Mouse (Mus musculus) spleen, adult 2 months (tissue): ENCODE results near the gene Gm43517. TPM values are rescaled to one million over a fixed set of nuclear protein-coding genes. Genes with fewer than 3 reads are reported as not detected.

Experiments
- DNase-seq, 2 experiments: peaks; one replicate each; pipeline versions ENCODE4 v3.0.0 to v3.0.0-alpha.2; 2012 to 2021; ENCODE audit warnings: low spot score in 2 of 2, low read depth in 1 of 2
- H3K27ac ChIP-seq: fragments of 200-500 bp; 2 replicates; pipeline ENCODE4 v1.5.1; 2012; ENCODE audit warnings: low read length, inconsistent platforms; ENCODE audit not compliant: insufficient read depth
- H3K27me3 ChIP-seq: fragments of 200-500 bp; 2 replicates; pipeline ENCODE4 v1.6.1; 2012; ENCODE audit warnings: mild to moderate bottlenecking, moderate library complexity, low read length, inconsistent platforms; ENCODE audit not compliant: control insufficient read depth, insufficient read depth
- H3K36me3 ChIP-seq: fragments of 200-500 bp; 2 replicates; pipeline ENCODE4 v1.6.1; 2012; ENCODE audit warnings: mild to moderate bottlenecking, low read length, inconsistent platforms; ENCODE audit not compliant: control insufficient read depth, insufficient read depth
- H3K4me1 ChIP-seq: fragments of 200-500 bp; 2 replicates; pipeline ENCODE4 v1.6.1; 2011; ENCODE audit warnings: inconsistent platforms; ENCODE audit not compliant: control insufficient read depth, insufficient read depth, insufficient read length
- H3K4me3 ChIP-seq: fragments of 200-500 bp; 2 replicates; pipeline ENCODE4 v1.5.1; 2011; ENCODE audit warnings: mild to moderate bottlenecking, inconsistent platforms; ENCODE audit not compliant: insufficient read depth, insufficient read length; ENCODE audit errors: extremely low read depth
- CTCF ChIP-seq: fragments of 200-500 bp; IDR thresholded peaks from 2 replicates; pipeline ENCODE4 v1.5.1; 2011; ENCODE audit warnings: mild to moderate bottlenecking, inconsistent platforms; ENCODE audit not compliant: insufficient read depth, insufficient read length, insufficient replicate concordance; ENCODE audit errors: extremely low read depth
- POLR2A ChIP-seq: fragments of 200-500 bp; IDR thresholded peaks from 2 replicates; pipeline ENCODE4 v1.6.1; 2011; ENCODE audit warnings: low read depth, low read length, inconsistent platforms
- WGBS: fragments of 180-500 bp; shearing (Covaris S2); methylation state at CpG from one replicate; pipeline ENCODE4 v1.1.7; 2018; 5-methylcytosine and 5-hydroxymethylcytosine counted together
- polyA plus RNA-seq: library from polyadenylated mRNA; depleted of rRNA; stranded (reverse); fragments of >200 nt; gene quantifications from 2 replicates; pipeline ENCODE4 v1.2.3, GENCODE M21; 2012

The Gm43517 gene
- polyA plus RNA-seq, 1 experiment, result not detected

DNA sequence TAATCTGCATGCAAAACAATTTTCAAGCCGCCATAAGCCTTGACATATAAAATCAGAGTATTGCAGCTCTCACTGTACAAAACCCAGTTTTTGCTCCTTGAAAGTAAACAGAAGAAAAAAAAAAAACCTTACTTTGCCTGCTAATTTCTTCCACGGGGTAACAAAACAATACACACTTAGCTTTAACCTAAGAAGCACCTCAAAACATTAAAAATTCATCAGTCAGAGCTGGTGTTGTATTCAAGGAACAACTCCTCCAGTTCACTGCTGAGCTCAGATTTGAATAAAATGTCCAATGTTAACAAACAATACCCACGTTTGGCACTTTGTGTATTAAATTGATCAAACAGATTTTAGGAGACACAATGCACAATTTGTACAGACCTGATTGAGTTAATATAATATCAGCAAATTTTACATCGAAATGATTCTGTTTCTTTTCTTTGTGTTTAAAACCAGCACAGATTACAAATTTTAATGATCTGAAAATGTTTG, 3.9 kb upstream of the Gm43517 start:
- Histone ChIP-seq H3K4me1 (no peaks in the 10 kb centered on the region), H3K4me3 (no peak overlapping the region), H3K27ac (no peak overlapping the region), H3K36me3 (no peaks in the 10 kb centered on the region), H3K27me3 (peaks cover 19% of the 10 kb centered on the region)
- TF ChIP-seq CTCF (no peak), POLR2A (no peak)
- no peak for DNase-seq
- 8% methylated on average over 4 of the region's 4 CpGs for WGBS

DNA sequence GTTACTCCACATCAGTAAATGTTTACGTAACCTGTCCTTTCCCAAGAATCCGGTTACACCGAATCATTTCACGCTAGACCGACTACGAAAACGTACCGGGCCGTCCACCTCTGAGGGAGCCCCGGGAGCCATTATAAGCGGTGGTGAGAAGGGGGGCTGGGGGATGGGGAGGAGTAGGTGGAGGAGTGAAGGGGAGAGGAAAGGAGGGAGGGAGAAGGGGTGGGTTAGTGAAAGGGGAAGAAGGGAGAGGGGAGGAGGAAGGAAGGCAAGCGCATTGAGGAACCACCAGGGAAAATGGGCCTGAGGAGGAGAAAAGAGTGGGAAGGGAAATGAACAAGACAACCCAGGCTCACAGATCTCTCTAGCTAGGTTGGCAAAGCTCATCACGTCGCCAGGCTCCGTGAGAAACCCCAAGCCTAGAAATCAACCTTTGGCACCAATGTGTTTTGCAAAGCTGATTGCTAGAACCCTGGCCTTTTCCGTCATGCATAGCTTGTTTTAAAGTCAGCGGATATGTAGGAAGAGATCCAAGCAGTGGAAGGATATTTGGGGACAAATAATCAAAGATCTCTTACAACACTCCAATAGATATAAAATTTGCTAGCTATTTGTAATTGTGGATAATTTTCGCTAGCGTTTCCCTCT, 3.1 kb upstream of the Gm43517 start:
- no peak for TF ChIP-seq POLR2A
- no peak for TF ChIP-seq CTCF
- peaks cover 19% of the 10 kb centered on the region for H3K27me3 ChIP-seq
- H3K36me3 ChIP-seq, result no peaks in the 10 kb centered on the region
- WGBS, result 9% methylated on average over 19 of the region's 19 CpGs
- no peaks in the 10 kb centered on the region for H3K4me1 ChIP-seq
- H3K4me3 ChIP-seq, result no peak overlapping the region
- no peak overlapping the region for H3K27ac ChIP-seq
- DNase-seq, result no peak

DNA sequence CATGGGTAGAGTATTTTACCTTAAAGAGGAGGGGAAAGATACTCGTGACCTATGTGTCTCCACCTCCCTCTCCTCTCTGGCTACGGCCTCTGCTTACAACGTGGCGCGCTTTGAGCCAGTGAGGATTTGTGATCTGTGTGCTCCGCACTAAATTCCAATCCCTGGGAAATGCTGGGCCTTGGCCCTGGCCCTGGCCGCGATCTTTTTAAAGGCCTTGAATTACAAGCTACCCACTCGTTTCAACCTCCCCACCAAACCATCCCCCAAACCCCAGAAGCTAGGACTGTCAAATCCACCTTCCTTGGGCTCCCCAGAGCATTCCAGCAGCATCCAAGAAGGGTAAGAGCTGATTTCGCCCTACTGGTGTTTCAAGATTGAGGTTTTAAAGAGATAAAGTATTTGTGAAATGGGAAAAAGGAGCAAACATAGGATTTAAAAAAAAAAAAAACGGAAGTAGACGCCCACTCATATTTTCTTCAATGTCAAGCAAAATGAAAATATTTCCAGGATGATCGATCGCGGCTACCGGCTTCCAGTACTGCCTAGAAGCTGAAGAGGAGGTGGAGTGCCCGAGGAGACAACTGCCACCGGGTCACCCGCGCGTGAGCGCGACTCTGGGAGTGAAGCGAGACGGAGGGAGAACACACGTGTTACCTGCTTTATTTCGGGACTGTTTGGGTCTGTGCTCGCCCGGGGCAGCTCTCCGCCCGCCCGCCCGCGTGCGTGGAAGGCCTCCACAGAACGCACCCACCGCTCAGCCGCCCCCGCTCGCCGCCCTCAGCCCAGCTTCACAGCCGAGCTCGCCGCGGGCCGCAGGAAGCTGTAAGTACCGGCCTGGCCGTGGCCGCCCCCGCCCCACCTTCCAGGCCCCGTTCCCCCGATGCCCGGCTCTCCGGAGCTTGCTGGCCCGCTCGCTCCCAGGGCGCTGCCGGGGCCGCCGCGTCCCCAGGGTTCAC, 2.1 kb upstream of the Gm43517 start, which contains the start of gene Foxg1:
Gene Foxg1, plus strand, starts transcription at position 96 of the 956 bp plus-strand sequence.
- TF ChIP-seq CTCF (no peak), POLR2A (no peak)
- no peak within 1 kb of the TSS for H3K4me3 ChIP-seq
- peaks cover 19% of the 10 kb centered on the region for H3K27me3 ChIP-seq
- WGBS, result 3% methylated on average over 59 of the region's 61 CpGs
- DNase-seq, result no peak
- H3K4me1 ChIP-seq, result no peaks in the 10 kb centered on the region
- no peaks in the 10 kb centered on the region for H3K36me3 ChIP-seq
- H3K27ac ChIP-seq, result no peak within 1 kb of the TSS

DNA sequence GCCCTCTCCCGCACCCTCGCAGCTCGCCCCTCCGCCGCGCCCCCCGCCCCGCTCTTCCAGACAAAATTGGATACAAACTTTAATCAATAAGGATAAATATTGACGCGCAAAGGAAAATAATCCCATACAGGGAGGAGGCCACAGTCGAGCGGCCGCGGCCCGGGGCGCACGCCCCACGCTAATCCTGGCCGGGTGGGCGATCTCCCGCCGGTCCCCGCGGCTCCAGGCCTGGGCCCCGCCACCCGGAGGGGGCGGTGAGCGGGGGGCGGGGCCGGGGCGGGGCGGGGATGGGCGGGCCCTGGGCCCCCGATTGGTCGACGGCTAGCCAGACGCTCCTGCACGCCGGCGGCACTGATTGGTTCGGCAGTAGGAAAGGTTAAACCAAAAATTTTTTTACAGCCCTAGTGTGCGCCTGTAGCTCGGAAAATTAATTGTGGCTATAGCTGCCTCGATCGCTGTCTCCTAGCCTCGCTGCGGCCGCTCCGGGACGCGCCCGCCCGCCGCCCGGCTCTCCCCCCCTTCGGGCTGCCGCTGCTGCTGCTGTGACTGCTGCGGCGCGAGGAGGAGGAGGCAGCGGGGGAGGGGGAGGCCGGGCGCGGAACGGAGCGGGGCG, 1.3 kb upstream of the Gm43517 start:
- H3K4me1 ChIP-seq, result no peaks in the 10 kb centered on the region
- H3K27me3 ChIP-seq, result peaks cover 19% of the 10 kb centered on the region
- no peak overlapping the region for H3K27ac ChIP-seq
- 6% methylated on average over 52 of the region's 67 CpGs for WGBS
- DNase-seq, result no peak
- TF ChIP-seq POLR2A (no peak), CTCF (no peak)
- H3K36me3 ChIP-seq, result no peaks in the 10 kb centered on the region
- H3K4me3 ChIP-seq, result no peak overlapping the region; the same call in 1 of the 2 replicates

DNA sequence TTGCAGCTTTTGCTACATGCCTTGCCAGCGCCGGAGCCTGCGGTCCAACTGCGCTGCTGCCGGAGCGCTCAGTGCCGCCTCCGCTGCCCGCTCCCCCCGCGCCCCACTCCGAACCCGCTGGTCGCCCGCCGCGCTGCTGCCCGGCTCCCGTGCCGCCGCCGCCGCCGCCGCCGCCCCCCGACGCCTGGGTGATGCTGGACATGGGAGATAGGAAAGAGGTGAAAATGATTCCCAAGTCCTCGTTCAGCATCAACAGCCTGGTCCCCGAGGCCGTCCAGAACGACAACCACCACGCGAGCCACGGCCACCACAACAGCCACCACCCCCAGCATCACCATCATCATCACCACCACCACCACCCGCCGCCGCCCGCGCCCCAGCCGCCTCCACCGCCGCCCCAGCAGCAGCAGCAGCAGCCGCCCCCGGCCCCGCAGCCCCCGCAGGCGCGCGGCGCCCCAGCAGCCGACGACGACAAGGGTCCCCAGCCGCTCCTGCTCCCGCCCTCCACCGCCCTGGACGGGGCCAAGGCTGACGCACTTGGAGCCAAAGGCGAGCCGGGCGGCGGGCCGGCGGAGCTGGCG, 589 bp upstream of the Gm43517 start:
- Histone ChIP-seq H3K27me3 (peaks cover 19% of the 10 kb centered on the region), H3K4me3 (no peak overlapping the region), H3K4me1 (no peaks in the 10 kb centered on the region), H3K36me3 (no peaks in the 10 kb centered on the region), H3K27ac (no peak overlapping the region)
- TF ChIP-seq CTCF, result no peak
- TF ChIP-seq POLR2A, result no peak
- DNase-seq, result no peak
- WGBS, result 8% methylated on average over 54 of the region's 66 CpGs

DNA sequence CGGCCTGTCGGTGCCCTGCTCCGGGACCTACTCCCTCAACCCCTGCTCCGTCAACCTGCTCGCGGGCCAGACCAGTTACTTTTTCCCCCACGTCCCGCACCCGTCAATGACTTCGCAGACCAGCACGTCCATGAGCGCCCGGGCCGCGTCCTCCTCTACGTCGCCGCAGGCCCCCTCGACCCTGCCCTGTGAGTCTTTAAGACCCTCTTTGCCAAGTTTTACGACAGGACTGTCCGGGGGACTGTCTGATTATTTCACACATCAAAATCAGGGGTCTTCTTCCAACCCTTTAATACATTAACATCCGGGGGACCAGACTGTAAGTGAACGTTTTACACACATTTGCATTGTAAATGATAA, 637 bp downstream of the Gm43517 start:
- Histone ChIP-seq H3K27me3 (peaks cover 20% of the 10 kb centered on the region), H3K4me1 (no peaks in the 10 kb centered on the region), H3K27ac (no peak overlapping the region), H3K36me3 (no peaks in the 10 kb centered on the region), H3K4me3 (no peak overlapping the region)
- no peak for TF ChIP-seq CTCF
- TF ChIP-seq POLR2A, result no peak
- DNase-seq, result no peak
- WGBS, result 14% methylated on average over 23 of the region's 23 CpGs
